Mouse (Mus musculus) liver, embryonic 16.5 days (tissue): ENCODE data around the gene Aldh1l1. TPM values are rescaled to one million over a fixed set of nuclear protein-coding genes. Genes with fewer than 3 reads are reported as not detected.
A peak's percentile ranks its signal among the peaks of the same experiment; 100 is the strongest.

Source experiments
- ATAC-seq: fragments of 200-750 bp; cut with Nextera tagmentation; 2 replicates; pipeline ENCODE4 v1.8.0; 2017; ENCODE audit warnings: low read depth, mild to moderate bottlenecking, moderate number of reproducible peaks, moderate library complexity
- H3K27ac ChIP-seq: fragments of 300-500 bp; sonication (generic); 2 replicates; pipeline ENCODE4 v1.5.1; 2014; ENCODE audit warnings: mild to moderate bottlenecking, low read length
- H3K27me3 ChIP-seq: fragments of 300-500 bp; sonication (generic); 2 replicates; pipeline ENCODE4 v1.6.1; 2014; ENCODE audit warnings: low read depth, low read length, mixed read lengths; ENCODE audit not compliant: control insufficient read depth, insufficient read depth
- H3K36me3 ChIP-seq: fragments of 300-500 bp; sonication (generic); 2 replicates; pipeline ENCODE4 v1.6.1; 2014; ENCODE audit warnings: mild to moderate bottlenecking; ENCODE audit not compliant: control insufficient read depth, insufficient read depth
- H3K4me1 ChIP-seq: fragments of 300-500 bp; sonication (generic); 2 replicates; pipeline ENCODE4 v1.6.1; 2014; ENCODE audit warnings: low read depth, low read length, mixed read lengths; ENCODE audit not compliant: control insufficient read depth
- H3K4me2 ChIP-seq: fragments of 300-500 bp; sonication (generic); 2 replicates; pipeline ENCODE4 v1.6.1; 2014; ENCODE audit warnings: low read depth, low read length, mixed read lengths
- H3K4me3 ChIP-seq: fragments of 300-500 bp; sonication (generic); 2 replicates; pipeline ENCODE4 v1.5.1; 2014; ENCODE audit warnings: low read depth, mild to moderate bottlenecking, low read length
- H3K9ac ChIP-seq: fragments of 300-500 bp; sonication (generic); 2 replicates; pipeline ENCODE4 v1.6.1; 2014; ENCODE audit warnings: low read depth, low read length
- H3K9me3 ChIP-seq: fragments of 300-500 bp; sonication (generic); replicated peaks from 2 replicates; pipeline ENCODE4 v1.6.1; 2016; ENCODE audit warnings: low read length; ENCODE audit not compliant: control insufficient read depth
- WGBS: fragments of 180-500 bp; shearing (Covaris S2); extraction: QIAGEN DNeasy Blood & Tissue Kit; methylation state at CpG from one replicate; pipeline ENCODE4 v1.1.7; 2014; ENCODE audit not compliant: insufficient replicate concordance; 5-methylcytosine and 5-hydroxymethylcytosine counted together
- polyA plus RNA-seq: library from polyadenylated mRNA; unstranded; fragments of >200 nt; fragmentation: Nextera tagmentation; extraction: Ambion mirVana; gene quantifications from 2 replicates; pipeline ENCODE4 v1.2.1, GENCODE M21; 2015

The Aldh1l1 gene
- polyA plus RNA-seq, 1 experiment from 2014 or later, result 48.3 TPM

- WGBS, result 59% methylated on average over 3 of the region's 3 CpGs
- ATAC-seq, result no peak
- H3K4me1 ChIP-seq, result no peaks in the 10 kb centered on the region; the same call in 1 of the 2 replicates
- no peaks in the 10 kb centered on the region for H3K9me3 ChIP-seq
- H3K9ac ChIP-seq, result no peak overlapping the region
- H3K27me3 ChIP-seq, result no peaks in the 10 kb centered on the region
- no peak overlapping the region for H3K4me3 ChIP-seq
- H3K36me3 ChIP-seq, result no peaks in the 10 kb centered on the region; the same call in 1 of the 2 replicates
- no peak overlapping the region for H3K27ac ChIP-seq
- no peak overlapping the region for H3K4me2 ChIP-seq
These were observed 11.9 kb upstream of the Aldh1l1 start for GRCm38 (mm10) chr6:90474361-90474750.

GRCm38 (mm10) chr6:90475176-90475853, 10.9 kb upstream of the Aldh1l1 start:
- H3K4me2 ChIP-seq, result no peak overlapping the region
- H3K9me3 ChIP-seq, result no peaks in the 10 kb centered on the region
- no peaks in the 10 kb centered on the region; the same call in 1 of the 2 replicates for H3K4me1 ChIP-seq
- no peak overlapping the region for H3K9ac ChIP-seq
- no peaks in the 10 kb centered on the region for H3K27me3 ChIP-seq
- H3K27ac ChIP-seq, result peak overlapping the region; percentile 22; the same call in 1 of the 2 replicates
- H3K4me3 ChIP-seq, result no peak overlapping the region
- 56% methylated on average over 4 of the region's 4 CpGs for WGBS
- no peak for ATAC-seq
- no peaks in the 10 kb centered on the region; the same call in 1 of the 2 replicates for H3K36me3 ChIP-seq

DNA sequence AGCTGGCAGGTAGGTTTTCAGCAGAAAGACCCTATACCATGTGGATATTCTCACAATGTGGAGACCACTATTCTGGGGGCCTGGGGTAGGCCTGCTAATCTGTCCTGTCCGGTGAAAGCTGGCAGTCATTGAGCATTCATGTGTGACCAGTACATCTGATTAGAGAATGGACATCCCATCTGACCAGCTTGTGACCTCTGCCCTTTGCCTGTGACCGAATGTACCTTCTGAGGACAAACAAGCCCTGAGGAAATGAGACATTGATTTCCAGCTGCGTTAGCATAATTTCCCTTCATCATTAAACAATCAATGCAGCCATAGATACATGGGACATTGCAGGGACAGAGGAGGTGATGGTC, 10.4 kb upstream of the Aldh1l1 start:
- no peak overlapping the region for H3K4me3 ChIP-seq
- peak; percentile 58 for ATAC-seq
- H3K36me3 ChIP-seq, result no peaks in the 10 kb centered on the region; the same call in 1 of the 2 replicates
- no peaks in the 10 kb centered on the region for H3K9me3 ChIP-seq
- H3K9ac ChIP-seq, result no peak overlapping the region
- WGBS, result 57% methylated on average over 3 of the region's 3 CpGs
- no peaks in the 10 kb centered on the region; the same call in 1 of the 2 replicates for H3K4me1 ChIP-seq
- H3K27me3 ChIP-seq, result no peaks in the 10 kb centered on the region
- no peak overlapping the region; the same call in 1 of the 2 replicates for H3K27ac ChIP-seq
- H3K4me2 ChIP-seq, result no peak overlapping the region

- H3K4me3 ChIP-seq, result no peak overlapping the region
- no peak overlapping the region for H3K27ac ChIP-seq
- WGBS, result 37% methylated on average over 14 of the region's 14 CpGs
- no peaks in the 10 kb centered on the region for H3K27me3 ChIP-seq
- no peaks in the 10 kb centered on the region for H3K36me3 ChIP-seq
- H3K9ac ChIP-seq, result no peak overlapping the region
- no peaks in the 10 kb centered on the region for H3K9me3 ChIP-seq
- H3K4me1 ChIP-seq, result no peaks in the 10 kb centered on the region; the same call in 1 of the 2 replicates
- no peak for ATAC-seq
- no peak overlapping the region for H3K4me2 ChIP-seq
These were observed 9.2 kb upstream of the Aldh1l1 start for GRCm38 (mm10) chr6:90476941-90477518.

- no peaks in the 10 kb centered on the region for H3K36me3 ChIP-seq
- no peak overlapping the region for H3K9ac ChIP-seq
- no peak overlapping the region for H3K27ac ChIP-seq
- ATAC-seq, result peak; percentile 35; the same call in 1 of the 2 replicates
- no peaks in the 10 kb centered on the region for H3K9me3 ChIP-seq
- 29% methylated on average over 3 of the region's 3 CpGs for WGBS
- no peak overlapping the region for H3K4me3 ChIP-seq
- no peaks in the 10 kb centered on the region for H3K27me3 ChIP-seq
- H3K4me1 ChIP-seq, result no peaks in the 10 kb centered on the region; the same call in 1 of the 2 replicates
- H3K4me2 ChIP-seq, result no peak overlapping the region
These were observed 2.0 kb upstream of the Aldh1l1 start for GRCm38 (mm10) chr6:90484249-90484648.

- WGBS, result 55% methylated on average over 5 of the region's 5 CpGs
- Histone ChIP-seq H3K27me3 (no peaks in the 10 kb centered on the region), H3K9ac (no peak overlapping the region), H3K36me3 (no peaks in the 10 kb centered on the region), H3K27ac (no peak overlapping the region), H3K4me3 (no peak overlapping the region), H3K4me2 (no peak overlapping the region), H3K4me1 (no peaks in the 10 kb centered on the region; the same call in 1 of the 2 replicates), H3K9me3 (no peaks in the 10 kb centered on the region)
- ATAC-seq, result no peak
These were observed 1.4 kb upstream of the Aldh1l1 start for GRCm38 (mm10) chr6:90484876-90485275.

DNA sequence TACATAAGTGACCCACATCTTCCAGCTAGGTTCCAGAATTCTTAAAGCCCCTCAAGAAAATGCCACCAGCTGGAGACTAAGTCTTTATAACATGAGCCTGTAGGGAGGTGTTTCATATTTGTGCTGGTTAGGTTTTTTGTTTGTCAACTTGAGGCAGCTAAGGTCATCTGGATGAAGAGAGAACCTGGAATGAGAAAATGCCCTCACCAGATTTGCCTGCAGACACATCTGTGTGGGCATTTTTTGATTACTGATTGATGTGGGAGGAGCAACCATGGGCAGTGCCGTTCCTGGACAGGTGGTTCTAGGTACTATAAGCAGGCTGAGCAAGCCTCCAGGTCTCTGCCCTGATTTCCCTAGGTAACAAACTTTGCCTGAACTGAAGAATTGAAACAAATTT, 1.3 kb downstream of the Aldh1l1 start:
- WGBS, result 55% methylated on average over 1 of the region's 1 CpGs

GRCm38 (mm10) chr6:90489532-90489931, 3.3 kb downstream of the Aldh1l1 start:
- no peak overlapping the region for H3K27ac ChIP-seq
- no peaks in the 10 kb centered on the region for H3K36me3 ChIP-seq
- no peaks in the 10 kb centered on the region; the same call in 1 of the 2 replicates for H3K4me1 ChIP-seq
- no peak for ATAC-seq
- no peak overlapping the region for H3K4me3 ChIP-seq
- no peaks in the 10 kb centered on the region for H3K9me3 ChIP-seq
- no peak overlapping the region for H3K9ac ChIP-seq
- WGBS, result 54% methylated on average over 3 of the region's 3 CpGs
- no peak overlapping the region for H3K4me2 ChIP-seq
- H3K27me3 ChIP-seq, result no peaks in the 10 kb centered on the region

More for the DNA sequence above, 1.3 kb downstream of the Aldh1l1 start:
- no peak for ATAC-seq
- Histone ChIP-seq H3K4me3 (no peak overlapping the region), H3K27me3 (no peaks in the 10 kb centered on the region), H3K4me1 (no peaks in the 10 kb centered on the region; the same call in 1 of the 2 replicates), H3K9me3 (no peaks in the 10 kb centered on the region), H3K27ac (no peak overlapping the region), H3K9ac (no peak overlapping the region), H3K36me3 (no peaks in the 10 kb centered on the region), H3K4me2 (no peak overlapping the region)

DNA sequence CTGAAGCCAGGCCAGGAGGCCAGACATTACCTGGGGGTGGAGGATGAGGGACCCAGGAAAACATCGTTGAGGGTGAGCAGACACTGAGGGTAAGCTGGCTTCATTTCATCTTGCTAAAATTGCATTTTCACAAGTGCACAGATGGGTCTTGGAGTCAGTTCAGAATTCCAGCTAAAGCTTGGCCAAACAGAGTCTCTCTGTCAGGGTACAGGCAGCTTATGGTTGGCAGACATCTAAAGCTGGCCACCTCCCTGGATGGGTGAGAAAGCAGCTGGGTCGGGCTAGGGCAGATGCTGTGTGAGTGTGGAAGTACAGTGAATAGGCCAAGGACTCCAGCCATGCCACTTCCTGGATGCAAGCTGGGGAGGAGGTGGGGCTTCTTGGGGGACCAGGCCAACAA, 4.7 kb downstream of the Aldh1l1 start:
- WGBS, result 59% methylated on average over 2 of the region's 2 CpGs
- Histone ChIP-seq H3K4me2 (no peak overlapping the region), H3K4me1 (no peaks in the 10 kb centered on the region; the same call in 1 of the 2 replicates), H3K4me3 (no peak overlapping the region), H3K36me3 (no peaks in the 10 kb centered on the region), H3K9ac (no peak overlapping the region), H3K9me3 (no peaks in the 10 kb centered on the region), H3K27ac (no peak overlapping the region), H3K27me3 (no peaks in the 10 kb centered on the region)
- ATAC-seq, result no peak
